Mouse (Mus musculus) ES-Bruce4 (cell line): ENCODE data around the gene Olfr1093.

Experiments used
- CTCF ChIP-seq: IDR thresholded peaks from one replicate; pipeline ENCODE4 v1.8.1; 2011; ENCODE audit warnings: low read depth, low read length
- POLR2A ChIP-seq: IDR thresholded peaks from one replicate; pipeline ENCODE4 v1.8.1; 2011; ENCODE audit warnings: low read length; ENCODE audit not compliant: insufficient read depth

- no peak for TF ChIP-seq POLR2A
- TF ChIP-seq CTCF, result no peak
These were observed 27.6 kb downstream of the Olfr1093 start, which contains the start of gene Olfr141 for GRCm38 (mm10) chr2:86809918-86810317.
